Mouse (Mus musculus) E14TG2a.4 (cell line): ENCODE measurements around the gene Fam3b.

Experiments
- CTCF ChIP-seq: conservative IDR thresholded peaks from 2 replicates; pipeline ENCODE4 v1.5.1; 2014; ENCODE audit warnings: low read length
- NANOG ChIP-seq: IDR thresholded peaks from 2 replicates; pipeline ENCODE4 v1.6.1; 2014; ENCODE audit warnings: borderline replicate concordance, low read length, mixed read lengths
- POU5F1 ChIP-seq: IDR thresholded peaks from 2 replicates; pipeline ENCODE4 v1.6.1; 2014; ENCODE audit warnings: low read length, borderline replicate concordance

DNA sequence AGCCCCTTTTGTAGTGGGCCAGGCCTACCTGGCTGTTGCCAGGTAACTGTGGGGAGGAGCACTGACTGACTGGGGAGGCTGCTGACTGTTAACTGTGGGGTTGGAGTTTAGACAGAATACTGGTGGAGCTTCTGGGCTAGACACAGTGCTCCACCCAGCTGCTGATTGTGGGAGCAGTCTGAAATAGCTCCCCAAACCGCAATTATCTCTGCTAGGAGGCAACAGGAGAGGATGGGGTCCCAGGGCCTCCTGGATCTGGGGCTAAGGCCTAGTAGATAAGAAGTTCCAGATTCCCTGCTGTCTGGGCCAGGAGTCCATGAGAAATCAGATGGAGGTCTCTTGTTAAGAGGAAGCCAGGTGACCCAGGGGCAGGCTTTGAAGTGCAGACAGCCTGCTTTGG, 22.2 kb upstream of the Fam3b start:
- no peak for TF ChIP-seq CTCF
- no peak for TF ChIP-seq POU5F1
- TF ChIP-seq NANOG: no peak
